Mouse (Mus musculus) hindbrain, postnatal 0 days (tissue): Measurements from ENCODE around the gene Psmd5. TPM values are rescaled to one million over a fixed set of nuclear protein-coding genes. Genes with fewer than 3 reads are reported as not detected.

ENCODE experiments used
- ATAC-seq: fragments of 200-750 bp; cut with Nextera tagmentation; 2 replicates; pipeline ENCODE4 v1.8.0; 2017; ENCODE audit warnings: mild to moderate bottlenecking, moderate TSS enrichment, moderate library complexity
- DNase-seq: peaks from one replicate; pipeline ENCODE4 v3.0.0-alpha.2; 2015; ENCODE audit warnings: low spot score
- H3K27ac ChIP-seq: fragments of 300-500 bp; sonication (generic); 2 replicates; pipeline ENCODE4 v1.5.1; 2014; ENCODE audit warnings: mild to moderate bottlenecking
- H3K27me3 ChIP-seq: fragments of 300-500 bp; sonication (generic); 2 replicates; pipeline ENCODE4 v1.6.1; 2014; ENCODE audit warnings: low read length, mixed read lengths; ENCODE audit not compliant: insufficient read depth
- H3K36me3 ChIP-seq: fragments of 300-500 bp; sonication (generic); 2 replicates; pipeline ENCODE4 v1.6.1; 2014; ENCODE audit warnings: low read length, mixed read lengths; ENCODE audit not compliant: insufficient read depth
- H3K4me1 ChIP-seq: fragments of 300-500 bp; sonication (generic); 2 replicates; pipeline ENCODE4 v1.6.1; 2014; ENCODE audit warnings: antibody characterized with exemption, low read length, mixed read lengths; ENCODE audit not compliant: insufficient read depth
- H3K4me2 ChIP-seq: fragments of 300-500 bp; sonication (generic); 2 replicates; pipeline ENCODE4 v1.6.1; 2014; ENCODE audit warnings: low read depth, mild to moderate bottlenecking, low read length, moderate library complexity, mixed read lengths
- H3K4me3 ChIP-seq: fragments of 300-500 bp; sonication (generic); 2 replicates; pipeline ENCODE4 v1.5.1; 2014; ENCODE audit warnings: low read length
- H3K9ac ChIP-seq: fragments of 300-500 bp; sonication (generic); replicated peaks from 2 replicates; pipeline ENCODE4 v1.6.1; 2014; ENCODE audit warnings: mild to moderate bottlenecking, low read length, moderate library complexity, mixed read lengths
- H3K9me3 ChIP-seq: fragments of 300-500 bp; sonication (generic); 2 replicates; pipeline ENCODE4 v1.6.1; 2016; ENCODE audit warnings: low read length, mixed read lengths
- CTCF ChIP-seq: IDR thresholded peaks from 2 replicates; pipeline ENCODE4 v1.5.1; 2016; ENCODE audit warnings: antibody characterized with exemption, control low read depth, low read depth
- WGBS: fragments of 180-500 bp; shearing (Covaris S2); extraction: QIAGEN DNeasy Blood & Tissue Kit; methylation state at CpG from one replicate; pipeline ENCODE4 v1.1.7; 2014; 5-methylcytosine and 5-hydroxymethylcytosine counted together
- polyA plus RNA-seq: library from polyadenylated mRNA; unstranded; fragments of >200 nt; fragmentation: Nextera tagmentation; extraction: Ambion mirVana; gene quantifications from 2 replicates; pipeline ENCODE4 v1.2.1, GENCODE M21; 2015
- total RNA-seq: library from RNA; depleted of rRNA; stranded (reverse); fragments of >200 nt; gene quantifications from 2 replicates; pipeline ENCODE4 v1.2.3, GENCODE M21; 2014

The Psmd5 gene
- total and polyA plus RNA-seq, 2 experiments from 2014 or later = 39.4 to 80.0 TPM

DNA sequence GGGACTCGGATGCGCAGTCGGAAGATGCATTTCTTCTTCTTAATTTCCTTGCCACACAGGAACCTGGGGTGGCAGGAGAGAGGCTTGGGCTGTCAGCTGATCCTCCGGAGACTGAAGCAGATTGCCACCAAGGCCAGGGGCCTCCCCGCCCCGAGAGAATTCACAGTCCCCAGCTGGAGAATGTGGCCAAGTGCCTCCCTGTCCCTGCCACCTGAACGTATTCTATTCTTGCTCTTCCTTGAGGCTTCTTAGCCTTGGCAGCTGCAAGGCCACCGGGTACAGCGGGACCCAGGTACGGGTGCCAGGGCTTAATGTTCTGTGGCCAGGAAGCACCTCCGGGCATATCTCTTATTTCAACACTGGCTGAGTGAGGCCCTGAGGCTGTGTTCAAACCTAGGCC is 24.9 kb upstream of the Psmd5 start:
- ATAC-seq (no peak), DNase-seq (no peak)
- Histone ChIP-seq H3K9ac (no peak overlapping the region), H3K27me3 (no peaks in the 10 kb centered on the region), H3K27ac (no peak overlapping the region), H3K4me1 (peaks cover 7% of the 10 kb centered on the region; the same call in 1 of the 2 replicates), H3K4me2 (no peak overlapping the region), H3K9me3 (no peaks in the 10 kb centered on the region), H3K4me3 (no peak overlapping the region), H3K36me3 (no peaks in the 10 kb centered on the region)
- no peak for TF ChIP-seq CTCF
- 80% methylated on average over 11 of the region's 11 CpGs for WGBS

DNA sequence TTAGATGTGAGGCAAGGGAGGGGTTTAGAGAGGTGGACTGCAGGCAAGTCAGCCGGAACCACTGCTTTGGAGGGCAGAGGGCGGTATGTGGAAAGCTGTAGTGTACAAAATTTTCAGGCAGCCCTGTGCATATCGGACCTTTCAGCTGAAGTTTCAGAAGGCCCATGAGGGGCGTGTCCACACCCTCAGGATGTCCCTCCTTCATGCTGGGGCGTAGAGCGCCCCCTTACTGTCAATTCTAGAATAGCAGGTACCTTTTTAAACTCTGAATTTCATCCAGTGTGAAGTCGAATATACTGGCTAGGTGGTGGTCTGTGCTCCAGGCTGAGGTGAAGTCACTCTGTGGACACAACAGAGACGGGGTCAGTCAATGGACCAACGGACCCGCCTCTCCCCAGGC is 23.1 kb upstream of the Psmd5 start:
- ATAC-seq = no peak
- H3K27ac ChIP-seq = no peak overlapping the region

DNA sequence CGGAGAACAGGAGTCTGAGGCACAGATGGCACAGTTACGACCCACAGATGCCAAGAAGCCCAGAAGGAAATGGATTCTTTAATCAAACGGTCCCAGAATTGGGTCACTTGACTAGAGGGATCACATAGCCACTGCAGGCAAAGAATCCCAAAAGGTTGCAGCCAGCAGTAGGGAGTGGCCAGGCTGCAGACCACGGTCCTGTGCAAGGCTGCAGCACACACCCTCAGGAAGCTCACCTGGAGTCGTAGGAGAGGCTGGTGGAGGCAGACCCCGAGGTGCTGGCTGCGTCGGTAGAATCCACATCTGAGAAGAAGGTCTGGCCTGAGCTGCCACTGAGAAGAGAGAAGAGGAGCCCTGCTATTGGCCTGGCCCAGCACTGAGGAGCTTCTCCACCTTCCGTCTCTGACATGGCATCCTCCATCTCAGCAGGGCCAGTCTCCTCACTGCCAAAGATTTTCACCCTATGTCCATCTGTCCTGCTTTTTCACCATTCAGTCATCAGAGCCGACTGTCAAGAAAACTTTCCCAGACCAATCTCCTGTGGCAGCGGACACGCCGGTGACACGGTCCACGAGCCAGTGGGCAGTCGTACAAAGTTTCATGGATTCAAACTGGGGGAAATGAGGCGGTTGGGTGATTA is 22.2 kb upstream of the Psmd5 start:
- DNase-seq (no peak), ATAC-seq (no peak)
- no peak for TF ChIP-seq CTCF
- H3K9me3 ChIP-seq = no peaks in the 10 kb centered on the region
- no peak overlapping the region for H3K4me3 ChIP-seq
- WGBS = 73% methylated on average over 17 of the region's 17 CpGs
- H3K36me3 ChIP-seq = no peaks in the 10 kb centered on the region
- H3K4me2 ChIP-seq = no peak overlapping the region
- no peaks in the 10 kb centered on the region for H3K27me3 ChIP-seq
- no peak overlapping the region for H3K27ac ChIP-seq
- H3K4me1 ChIP-seq = no peaks in the 10 kb centered on the region
- no peak overlapping the region for H3K9ac ChIP-seq

More for the DNA sequence above, 23.1 kb upstream of the Psmd5 start:
- no peaks in the 10 kb centered on the region for H3K9me3 ChIP-seq
- no peak overlapping the region for H3K4me3 ChIP-seq
- H3K4me1 ChIP-seq = no peaks in the 10 kb centered on the region
- TF ChIP-seq CTCF = peak; percentile 62
- 25% methylated on average over 10 of the region's 10 CpGs for WGBS
- no peaks in the 10 kb centered on the region for H3K27me3 ChIP-seq
- no peaks in the 10 kb centered on the region for H3K36me3 ChIP-seq
- H3K9ac ChIP-seq = no peak overlapping the region
- no peak overlapping the region for H3K4me2 ChIP-seq
- peak; percentile 31 for DNase-seq

DNA sequence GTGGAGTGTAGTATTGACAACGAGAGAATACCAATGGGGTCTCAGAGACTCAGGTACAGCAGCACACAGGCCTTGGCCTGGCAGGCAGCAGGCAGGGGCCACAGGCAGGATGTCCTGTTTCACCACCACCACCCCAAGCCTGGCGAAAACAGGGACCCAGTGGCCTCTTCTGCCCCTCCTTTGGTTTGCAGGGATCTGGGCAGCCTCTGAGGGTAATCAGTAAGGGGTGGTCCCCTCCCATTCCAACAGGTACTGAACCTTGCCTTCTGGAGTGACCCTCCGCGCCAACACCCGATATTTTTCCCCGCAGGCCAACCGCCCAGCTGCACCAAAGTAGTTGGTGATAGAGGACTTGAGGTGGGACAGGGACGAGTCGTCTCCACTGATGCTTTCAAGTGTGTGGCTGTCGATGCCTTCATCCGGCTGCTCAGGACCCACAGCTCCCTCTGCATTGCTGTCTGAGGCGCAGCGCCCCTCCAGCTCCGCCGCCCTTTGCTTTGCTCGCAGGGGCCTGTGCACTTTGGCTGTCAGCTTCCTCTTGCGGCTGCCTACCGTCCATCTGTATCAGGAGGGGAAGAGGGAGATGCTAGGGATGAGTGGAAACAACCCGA is 20.8 kb upstream of the Psmd5 start:
- Histone ChIP-seq H3K27me3 (no peaks in the 10 kb centered on the region), H3K4me2 (no peak overlapping the region), H3K4me1 (no peaks in the 10 kb centered on the region), H3K9me3 (no peaks in the 10 kb centered on the region), H3K36me3 (no peaks in the 10 kb centered on the region), H3K9ac (no peak overlapping the region), H3K27ac (no peak overlapping the region), H3K4me3 (no peak overlapping the region)
- 81% methylated on average over 19 of the region's 19 CpGs for WGBS
- ATAC-seq = no peak
- no peak for DNase-seq
- no peak for TF ChIP-seq CTCF

DNA sequence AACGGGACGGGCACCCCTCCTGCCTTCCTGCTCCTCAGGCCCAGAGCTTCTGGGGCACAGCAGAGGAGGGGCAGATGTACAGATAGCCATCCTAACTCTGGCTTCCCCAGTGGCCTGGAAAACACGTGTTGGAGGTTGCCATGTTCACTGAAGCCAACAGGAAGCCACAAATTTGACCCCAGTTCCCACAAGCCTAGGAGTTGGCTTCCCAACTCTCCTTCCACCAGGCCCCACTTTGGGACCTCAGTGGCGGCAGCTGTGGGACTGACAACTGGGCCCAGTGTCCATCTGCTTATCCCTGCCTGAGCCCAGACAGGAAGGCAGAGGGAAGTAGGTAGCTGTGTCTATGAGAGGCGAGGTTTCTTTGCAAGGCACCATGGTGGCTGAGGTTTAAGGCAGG is 19.2 kb upstream of the Psmd5 start:
- H3K4me3 ChIP-seq = no peak overlapping the region
- no peak for TF ChIP-seq CTCF
- H3K27me3 ChIP-seq = no peaks in the 10 kb centered on the region
- H3K9ac ChIP-seq = no peak overlapping the region
- no peak overlapping the region for H3K27ac ChIP-seq
- DNase-seq = no peak
- H3K4me1 ChIP-seq = no peaks in the 10 kb centered on the region
- no peak overlapping the region for H3K4me2 ChIP-seq
- no peaks in the 10 kb centered on the region for H3K36me3 ChIP-seq
- no peak for ATAC-seq
- WGBS = 81% methylated on average over 5 of the region's 5 CpGs
- no peaks in the 10 kb centered on the region for H3K9me3 ChIP-seq

DNA sequence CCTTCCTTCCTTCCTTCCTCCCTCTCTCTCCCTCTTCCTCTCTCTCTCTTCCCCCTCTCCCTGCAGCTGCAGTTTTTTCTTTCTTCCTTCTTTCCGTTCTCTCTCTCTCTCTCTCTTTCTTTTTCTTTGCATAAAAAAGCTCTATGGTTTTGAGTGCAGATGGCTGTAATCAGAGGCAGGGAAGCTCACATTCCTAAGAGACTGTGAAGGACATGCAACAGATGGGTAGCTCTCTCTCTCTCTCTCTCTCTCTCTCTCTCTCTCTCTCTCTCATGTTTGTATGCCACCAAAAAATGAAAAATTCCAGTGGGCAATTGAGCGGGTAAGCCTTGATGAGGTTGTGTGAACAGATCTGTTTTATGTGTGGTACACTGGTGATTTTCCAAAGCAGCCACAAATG is 9.4 kb upstream of the Psmd5 start:
- Histone ChIP-seq H3K4me1 (no peaks in the 10 kb centered on the region), H3K27ac (no peak overlapping the region), H3K4me2 (no peak overlapping the region), H3K9me3 (no peaks in the 10 kb centered on the region), H3K9ac (no peak overlapping the region), H3K4me3 (no peak overlapping the region), H3K36me3 (no peaks in the 10 kb centered on the region), H3K27me3 (no peaks in the 10 kb centered on the region)
- WGBS = 82% methylated on average over 2 of the region's 2 CpGs
- DNase-seq (no peak), ATAC-seq (no peak)
- TF ChIP-seq CTCF = no peak

DNA sequence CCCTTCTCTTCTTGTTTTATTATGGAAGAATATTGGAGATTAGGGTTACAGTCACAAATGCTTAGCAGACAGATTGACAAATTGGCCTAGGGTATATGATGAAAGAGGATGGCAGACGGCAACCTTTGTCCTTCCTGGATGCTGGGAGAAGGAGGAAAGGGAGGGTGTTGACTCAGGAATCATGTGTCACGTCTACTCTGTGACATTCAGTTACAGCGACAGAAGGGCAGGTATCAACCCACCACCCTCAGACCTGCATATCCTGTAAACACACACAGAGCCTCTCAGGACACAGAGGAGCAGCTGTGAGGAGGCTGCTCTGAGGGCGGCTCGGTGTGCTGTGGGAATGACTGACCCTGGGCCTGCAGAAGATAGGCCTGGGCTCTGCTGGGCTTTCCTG is 8.4 kb upstream of the Psmd5 start:
- ATAC-seq (no peak), DNase-seq (no peak)
- WGBS = 68% methylated on average over 5 of the region's 5 CpGs
- H3K27ac ChIP-seq = no peak overlapping the region
- H3K27me3 ChIP-seq = no peaks in the 10 kb centered on the region
- no peak for TF ChIP-seq CTCF
- no peak overlapping the region for H3K9ac ChIP-seq
- no peaks in the 10 kb centered on the region for H3K9me3 ChIP-seq
- H3K4me1 ChIP-seq = no peaks in the 10 kb centered on the region
- no peak overlapping the region for H3K4me2 ChIP-seq
- H3K4me3 ChIP-seq = no peak overlapping the region
- no peaks in the 10 kb centered on the region for H3K36me3 ChIP-seq
